Mouse (Mus musculus): Measurements from ENCODE around the gene Ifitm6. TPM values are rescaled to one million over a fixed set of nuclear protein-coding genes. Genes with fewer than 3 reads are reported as not detected.
"Not testable (repeated sequence)": the region's sequence is repeated elsewhere in the genome, so short reads cannot be mapped to it uniquely, and the experiment has no call there.

The Ifitm6 gene
- polyA plus RNA-seq, 1 experiment from 2014 or later: 0.93 TPM

GRCm38 (mm10) chr7:141039386-141040107, 21.8 kb upstream of the Ifitm6 start:
- no peak for ATAC-seq
- Histone ChIP-seq H3K4me2 (replicated peaks; ENCODE audit: low read depth) (no peak overlapping the region), H3K4me3 (ENCODE audit: low read depth, low read length) (no peak overlapping the region), H3K9me3 (ENCODE audit: control insufficient read depth) (no peaks in the 10 kb centered on the region), H3K36me3 (ENCODE audit: control insufficient read depth, insufficient read depth) (no peaks in the 10 kb centered on the region), H3K9ac (ENCODE audit: low read depth, low read length) (no peak overlapping the region), H3K4me1 (replicated peaks; ENCODE audit: control insufficient read depth, insufficient read depth, low read length) (no peaks in the 10 kb centered on the region; the same call in 1 of the 2 replicates), H3K27me3 (replicated peaks; ENCODE audit: control insufficient read depth, insufficient read depth, low read length) (no peaks in the 10 kb centered on the region), H3K27ac (ENCODE audit: low read depth, low read length) (no peak overlapping the region)
- WGBS: 91% methylated on average over 4 of the region's 4 CpGs
- no peak for TF ChIP-seq CTCF (IDR thresholded peaks at IDR 0.05; ENCODE audit: low read depth)

GRCm38 (mm10) chr7:141038090-141039032, 20.6 kb upstream of the Ifitm6 start:
- no peak overlapping the region for H3K27ac ChIP-seq (ENCODE audit: low read depth, low read length)
- no peaks in the 10 kb centered on the region; the same call in 1 of the 2 replicates for H3K4me1 ChIP-seq (replicated peaks; ENCODE audit: control insufficient read depth, insufficient read depth, low read length)
- H3K36me3 ChIP-seq (ENCODE audit: control insufficient read depth, insufficient read depth): no peaks in the 10 kb centered on the region
- H3K27me3 ChIP-seq (replicated peaks; ENCODE audit: control insufficient read depth, insufficient read depth, low read length): no peaks in the 10 kb centered on the region
- ATAC-seq: no peak
- H3K9me3 ChIP-seq (ENCODE audit: control insufficient read depth): no peaks in the 10 kb centered on the region
- H3K4me3 ChIP-seq (ENCODE audit: low read depth, low read length): no peak overlapping the region
- 54% methylated on average over 20 of the region's 21 CpGs for WGBS
- H3K9ac ChIP-seq (ENCODE audit: low read depth, low read length): no peak overlapping the region
- TF ChIP-seq CTCF (IDR thresholded peaks at IDR 0.05; ENCODE audit: low read depth): no peak
- no peak overlapping the region for H3K4me2 ChIP-seq (replicated peaks; ENCODE audit: low read depth)

GRCm38 (mm10) chr7:141036624-141037023, 18.9 kb upstream of the Ifitm6 start:
- ATAC-seq: not testable (repeated sequence)
- 94% methylated on average over 1 of the region's 2 CpGs for WGBS

GRCm38 (mm10) chr7:141032458-141033167, 14.9 kb upstream of the Ifitm6 start:
- Histone ChIP-seq H3K9ac (ENCODE audit: low read depth, low read length) (no peak overlapping the region), H3K36me3 (ENCODE audit: control insufficient read depth, insufficient read depth) (no peaks in the 10 kb centered on the region), H3K4me1 (replicated peaks; ENCODE audit: control insufficient read depth, insufficient read depth, low read length) (no peaks in the 10 kb centered on the region), H3K27me3 (replicated peaks; ENCODE audit: control insufficient read depth, insufficient read depth, low read length) (no peaks in the 10 kb centered on the region), H3K4me3 (ENCODE audit: low read depth, low read length) (no peak overlapping the region), H3K9me3 (ENCODE audit: control insufficient read depth) (no peaks in the 10 kb centered on the region), H3K4me2 (replicated peaks; ENCODE audit: low read depth) (no peak overlapping the region), H3K27ac (ENCODE audit: low read depth, low read length) (no peak overlapping the region)
- no peak for TF ChIP-seq CTCF (IDR thresholded peaks at IDR 0.05; ENCODE audit: low read depth)
- ATAC-seq: no peak
- WGBS: 53% methylated on average over 9 of the region's 9 CpGs

More at GRCm38 (mm10) chr7:141036624-141037023, 18.9 kb upstream of the Ifitm6 start:
- H3K27ac ChIP-seq (ENCODE audit: low read depth, low read length); H3K9me3 ChIP-seq (ENCODE audit: control insufficient read depth); H3K36me3 ChIP-seq (ENCODE audit: control insufficient read depth, insufficient read depth); H3K4me3 ChIP-seq (ENCODE audit: low read depth, low read length); H3K27me3 ChIP-seq (replicated peaks; ENCODE audit: control insufficient read depth, insufficient read depth, low read length); H3K4me2 ChIP-seq (replicated peaks; ENCODE audit: low read depth); H3K4me1 ChIP-seq (replicated peaks; ENCODE audit: control insufficient read depth, insufficient read depth, low read length); H3K9ac ChIP-seq (ENCODE audit: low read depth, low read length): not testable (repeated sequence)

GRCm38 (mm10) chr7:141030390-141030789, 12.7 kb upstream of the Ifitm6 start:
- WGBS: 69% methylated on average over 3 of the region's 3 CpGs
- Histone ChIP-seq H3K27ac (ENCODE audit: low read depth, low read length) (no peak overlapping the region), H3K27me3 (replicated peaks; ENCODE audit: control insufficient read depth, insufficient read depth, low read length) (no peaks in the 10 kb centered on the region), H3K4me2 (replicated peaks; ENCODE audit: low read depth) (no peak overlapping the region), H3K4me3 (ENCODE audit: low read depth, low read length) (no peak overlapping the region), H3K9ac (ENCODE audit: low read depth, low read length) (no peak overlapping the region), H3K9me3 (ENCODE audit: control insufficient read depth) (no peaks in the 10 kb centered on the region), H3K36me3 (ENCODE audit: control insufficient read depth, insufficient read depth) (no peaks in the 10 kb centered on the region), H3K4me1 (replicated peaks; ENCODE audit: control insufficient read depth, insufficient read depth, low read length) (peaks cover 8% of the 10 kb centered on the region; the same call in 1 of the 2 replicates)
- TF ChIP-seq CTCF (IDR thresholded peaks at IDR 0.05; ENCODE audit: low read depth): no peak
- ATAC-seq: no peak

- H3K27ac ChIP-seq (ENCODE audit: low read depth, low read length): no peak within 1 kb of the TSS
- H3K9me3 ChIP-seq (ENCODE audit: control insufficient read depth): no peaks in the 10 kb centered on the region
- 95% methylated on average over 2 of the region's 2 CpGs for WGBS
- H3K27me3 ChIP-seq (replicated peaks; ENCODE audit: control insufficient read depth, insufficient read depth, low read length): no peaks in the 10 kb centered on the region
- ATAC-seq: no peak
- peaks cover 8% of the 10 kb centered on the region; the same call in 1 of the 2 replicates for H3K4me1 ChIP-seq (replicated peaks; ENCODE audit: control insufficient read depth, insufficient read depth, low read length)
- H3K36me3 ChIP-seq (ENCODE audit: control insufficient read depth, insufficient read depth): no peaks in the 10 kb centered on the region
- no peak for TF ChIP-seq CTCF (IDR thresholded peaks at IDR 0.05; ENCODE audit: low read depth)
- H3K4me3 ChIP-seq (ENCODE audit: low read depth, low read length): no peak within 1 kb of the TSS
- no peak within 1 kb of the TSS for H3K4me2 ChIP-seq (replicated peaks; ENCODE audit: low read depth)
- H3K9ac ChIP-seq (ENCODE audit: low read depth, low read length): no peak within 1 kb of the TSS
Measured at GRCm38 (mm10) chr7:141028831-141029230, 11.1 kb upstream of the Ifitm6 start, which contains the start of gene Gm17387. Gene Gm17387, plus strand, starts transcription at chr7:141029131.

All from intestine, postnatal 0 days (tissue).